ENCODE assay signal across 16 mouse cellular contexts in genomic region chr10:26345879-26346278, GRCm38 (mm10). TPM values are rescaled to one million over a fixed set of nuclear protein-coding genes. Genes with fewer than 3 reads are reported as not detected.
A peak's percentile ranks its signal among the peaks of the same experiment; 100 is the strongest.
DNase-seq lines count a peak whose midpoint lies in the region; ATAC-seq and TF ChIP-seq lines count a peak whose summit lies in the region.
"Had no signal": no experiment of that assay in that cellular context is flagged by ENCODE, and none has a peak within 500 bp of the region (broad histone marks: within the 10 kb centered on the region; RNA-seq: fewer than 3 reads in every experiment).

No protein-coding gene starts in this region.

- no peaks in the 10 kb centered on the region for H3K27me3 ChIP-seq in heart, postnatal 0 days (ENCODE audit: control insufficient read depth, insufficient read depth, low read length)
- H3K27me3 ChIP-seq: embryonic facial prominence, embryonic 13.5 days; lung, embryonic 15.5 days; midbrain, embryonic 12.5 days had no signal

- H3K36me3 ChIP-seq in heart, postnatal 0 days (replicated peaks; ENCODE audit: control insufficient read depth, insufficient read depth, low read length), result 0 out of 2 replicates have a peak, but pooled peaks cover 21% of the 10 kb centered on the region

- WGBS in heart, postnatal 0 days, result 84% methylated on average over 1 of the region's 1 CpGs

- H3K9ac ChIP-seq in heart, postnatal 0 days (replicated peaks; ENCODE audit: low read depth, low read length), result no peak overlapping the region
- H3K9ac ChIP-seq: embryonic facial prominence, embryonic 13.5 days; lung, embryonic 15.5 days; midbrain, embryonic 12.5 days had no signal

- no peak for TF ChIP-seq POLR2A in brain, embryonic 14.5 days (IDR thresholded peaks at IDR 0.05; ENCODE audit: borderline replicate concordance, extremely low read depth, insufficient read depth, insufficient read length, poor library complexity, severe bottlenecking)

- H3K27ac ChIP-seq in heart, postnatal 0 days (ENCODE audit: low read depth), result no peak overlapping the region
- H3K27ac ChIP-seq: embryonic facial prominence, embryonic 13.5 days; lung, embryonic 15.5 days; midbrain, embryonic 12.5 days had no signal

- no peak for ATAC-seq in heart, postnatal 0 days (ENCODE audit: insufficient read depth, low read depth)
- ATAC-seq: forebrain, embryonic 16.5 days had no signal

- TF ChIP-seq EP300 in heart, postnatal 0 days (IDR thresholded peaks at IDR 0.05; ENCODE audit: low read depth), result no peak

- no peaks in the 10 kb centered on the region for H3K9me3 ChIP-seq in heart, postnatal 0 days (replicated peaks; ENCODE audit: control insufficient read depth, low read length)
- H3K9me3 ChIP-seq: embryonic facial prominence, embryonic 13.5 days; lung, embryonic 15.5 days; midbrain, embryonic 12.5 days had no signal

- peak; percentile 19; the same call in 1 of the 2 replicates for TF ChIP-seq CTCF in heart, postnatal 0 days (IDR thresholded peaks at IDR 0.05; ENCODE audit: low read depth)
- no peak for TF ChIP-seq CTCF in brain, embryonic 14.5 days (IDR thresholded peaks at IDR 0.05; ENCODE audit: borderline replicate concordance, extremely low read depth, insufficient read depth, insufficient read length)

- H3K4me1 ChIP-seq in heart, postnatal 0 days (ENCODE audit: control insufficient read depth, insufficient read depth), result no peaks in the 10 kb centered on the region
- H3K4me1 ChIP-seq: lung, embryonic 15.5 days had no signal

- no peak for DNase-seq in heart, postnatal 0 days (ENCODE audit: low spot score)
- DNase-seq in heart, adult 18-20 months, result no peak
- peak; percentile 39 for DNase-seq in thymus, postnatal 0 days (ENCODE audit: low spot score)
- DNase-seq in thymus, postnatal 25 days, result no peak
- peak; percentile 15 for DNase-seq in brain, embryonic 14.5 days (ENCODE audit: low read depth)
- DNase-seq in cerebellum, adult 8-10 months, result no peak
- no peak for DNase-seq in adrenal gland, postnatal 10 days
- DNase-seq: adrenal gland, postnatal 36 days; cerebellum, adult 11 months; gastrocnemius, postnatal 36 days; liver; right cerebral cortex, postnatal 25 days had no signal

- H3K4me3 ChIP-seq in heart, postnatal 0 days (ENCODE audit: low read depth, low read length), result no peak overlapping the region
- H3K4me3 ChIP-seq: embryonic facial prominence, embryonic 13.5 days; lung, embryonic 15.5 days; midbrain, embryonic 12.5 days had no signal

- no peak overlapping the region for H3K4me2 ChIP-seq in heart, postnatal 0 days (ENCODE audit: low read depth, low read length)
- H3K4me2 ChIP-seq: embryonic facial prominence, embryonic 13.5 days; lung, embryonic 15.5 days; midbrain, embryonic 12.5 days had no signal

RNA-seq across cellular contexts. Expression of gene L3mbtl3, which starts 29.9 kb away (rescaled TPM):
- total RNA-seq in heart, postnatal 0 days (2014; rRNA removed; ENCODE audit: low replicate concordance), result 5.1 and 9.7 TPM in 2 replicates
- 4.7 and 5.2 TPM in 2 replicates for polyA plus RNA-seq in heart, postnatal 0 days (2015; fragmentation: Nextera tagmentation; extraction: Ambion mirVana)
- 1 to 10 TPM; 6.6 to 8.5 TPM for total RNA-seq in heart, adult 18-20 months (2021)
- polyA plus RNA-seq in thymus, postnatal 0 days (2015; fragmentation: Nextera tagmentation; extraction: Ambion mirVana), result 9.6 and 10.7 TPM in 2 replicates
- 27.8 and 37.8 TPM in 2 replicates for polyA plus RNA-seq in brain, embryonic 14.5 days (2012; rRNA removed)
- 10 to 100 TPM; 13.8 to 17.5 TPM for total RNA-seq in adrenal gland, postnatal 10 days (2021)

Comparison
In these comparisons a context has a peak if more than half of its experiments do, and no peak if none do; other contexts are left out.
1. DNase-seq: peak in thymus, postnatal 0 days (single experiment) and brain, embryonic 14.5 days (single experiment); none in heart, postnatal 0 days (single experiment), heart, adult 18-20 months (0 of 2), thymus, postnatal 25 days (single experiment), cerebellum, adult 8-10 months (single experiment) and adrenal gland, postnatal 10 days (single experiment).